Mouse (Mus musculus): Measurements from ENCODE around the gene Ggt5.

Gene Ggt5

DNA sequence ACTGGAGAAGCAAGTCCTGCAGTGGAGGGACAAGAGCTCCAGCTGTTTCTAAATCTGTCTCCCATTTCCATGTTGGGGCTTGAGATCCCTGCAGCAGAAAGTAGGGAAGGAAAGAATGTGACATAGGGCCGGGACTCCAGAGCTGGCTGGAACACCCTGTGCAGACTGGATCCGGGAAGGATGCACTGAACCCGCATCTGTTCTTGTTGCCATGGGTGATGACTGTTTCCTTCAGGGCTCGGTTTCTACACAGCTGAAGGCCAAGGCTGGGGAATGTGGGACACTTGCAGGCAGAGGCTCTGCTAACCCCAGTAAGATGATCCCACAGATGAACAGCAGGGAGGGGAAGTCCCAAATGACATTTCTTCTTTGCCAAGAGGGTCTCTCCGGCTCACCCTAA lies 43.5 kb downstream of the Ggt5 start:
- peak; percentile 15 to 36 for DNase-seq

DNA sequence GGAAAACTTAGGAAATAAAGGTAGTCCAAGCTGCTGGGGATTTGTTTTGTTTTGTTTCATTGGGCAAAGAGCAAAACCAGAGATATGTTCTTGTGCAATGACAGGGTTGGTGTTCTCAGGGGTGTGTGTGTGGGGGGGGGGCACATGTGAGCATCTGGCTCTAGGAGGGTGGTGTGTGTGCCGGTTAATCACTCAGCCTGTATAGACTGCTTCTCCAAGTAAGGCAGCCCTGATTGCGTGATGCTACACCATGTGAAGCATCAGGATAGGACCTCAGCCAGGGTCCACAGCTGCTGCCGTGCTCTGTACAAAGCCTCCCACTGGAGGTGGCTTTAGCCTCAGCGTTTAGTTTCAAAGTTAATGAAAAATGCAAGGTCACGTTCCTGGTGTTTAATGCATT lies 43.9 kb downstream of the Ggt5 start:
- no peak for DNase-seq

DNA sequence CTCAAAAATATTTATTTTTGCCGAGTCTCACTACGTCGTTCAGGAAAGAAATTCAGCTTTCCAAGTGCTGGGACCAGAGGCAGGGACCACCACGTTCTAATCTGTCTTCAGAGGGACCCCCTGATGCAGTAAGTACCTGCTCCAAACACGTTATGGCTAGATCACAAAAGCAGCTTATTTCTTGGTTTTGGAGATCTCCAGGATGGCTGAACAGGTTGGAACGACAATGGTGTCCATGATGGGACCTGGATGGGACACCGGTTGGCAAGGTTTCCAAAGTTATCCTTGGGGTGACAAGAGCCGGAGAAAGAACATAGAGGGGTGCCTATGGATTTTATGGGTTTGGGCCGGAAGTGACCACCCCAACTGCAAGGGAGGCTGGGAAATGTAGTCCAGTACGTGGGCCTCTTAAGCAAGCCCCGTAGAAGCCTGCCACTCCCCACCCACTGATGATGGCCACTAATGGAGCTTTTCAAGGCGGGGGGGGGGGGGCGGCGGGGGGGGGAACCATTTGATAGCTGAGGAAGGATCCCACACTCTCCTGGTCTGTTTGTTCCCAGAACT lies 44.5 kb downstream of the Ggt5 start:
- no peak for DNase-seq

DNA sequence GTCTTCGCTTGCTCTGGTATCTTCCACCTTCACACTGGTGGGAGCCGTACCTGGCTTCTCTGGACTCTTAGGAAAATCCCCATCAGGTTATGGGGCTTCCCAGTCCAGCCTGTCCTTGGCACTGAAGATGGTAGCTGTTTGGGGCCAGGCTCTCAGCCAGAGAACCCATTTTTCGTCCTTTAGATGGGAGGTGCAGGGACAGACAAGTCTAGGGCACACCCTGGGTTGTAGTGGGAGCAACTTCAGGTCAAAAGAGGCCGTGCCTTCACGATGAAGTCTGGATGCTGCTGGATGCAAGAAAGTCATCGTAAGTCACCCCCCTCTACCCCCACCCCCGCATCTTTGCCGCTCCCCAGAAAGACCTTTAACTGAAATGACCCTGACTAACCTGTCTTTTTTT lies 45.5 kb downstream of the Ggt5 start:
- DNase-seq = no peak

DNA sequence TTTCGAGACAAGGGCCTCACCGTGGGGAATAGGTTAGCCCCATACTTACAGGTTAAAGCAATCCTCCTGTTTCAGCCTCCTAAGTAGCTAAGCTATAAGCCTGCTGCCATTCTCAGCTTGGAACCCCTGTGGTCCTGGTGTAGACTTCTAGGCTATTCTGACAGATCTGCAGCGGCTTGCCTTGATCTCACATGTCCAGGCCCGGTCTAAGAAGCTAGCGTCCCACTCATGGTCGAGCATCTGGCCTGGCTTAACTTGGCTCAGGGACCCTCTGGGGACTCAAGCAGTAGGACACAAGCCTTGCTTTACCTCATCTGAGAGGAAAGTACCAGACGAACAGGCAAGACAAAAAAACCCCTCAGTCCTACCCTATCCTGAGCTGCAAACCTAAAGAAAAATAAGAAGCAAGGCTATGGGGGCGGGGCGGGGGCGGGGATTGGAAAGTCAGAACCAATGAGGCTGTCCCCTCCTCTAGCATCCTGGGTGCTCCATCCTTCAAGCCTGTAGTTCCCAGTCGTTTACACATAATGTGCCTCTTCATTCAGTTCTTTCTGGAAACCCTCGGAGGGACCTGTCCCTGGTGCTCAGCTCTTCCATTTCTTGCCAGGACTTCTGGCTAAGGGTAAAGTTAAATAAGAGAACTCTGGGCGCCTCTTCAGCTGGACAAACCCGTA lies 46.0 kb downstream of the Ggt5 start:
- no peak for DNase-seq

DNA sequence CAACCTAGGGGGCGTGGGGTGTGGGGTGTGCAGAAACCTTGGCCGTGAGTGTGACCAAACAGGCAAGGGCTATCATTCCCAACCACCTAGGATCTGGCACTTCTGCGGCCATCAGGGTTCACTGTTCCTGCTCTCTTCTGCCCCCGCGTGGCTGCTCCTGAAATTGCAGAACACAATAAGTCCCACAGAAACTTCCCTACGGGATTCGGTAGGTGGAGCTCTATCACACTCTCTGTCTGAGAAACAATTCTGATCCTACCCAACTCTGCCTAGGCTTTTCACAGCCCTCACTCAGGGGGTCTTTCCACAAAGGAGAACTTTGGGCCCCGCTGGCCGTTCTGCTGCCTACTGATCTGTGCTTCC lies 46.5 kb downstream of the Ggt5 start:
- DNase-seq = peak; percentile 81 to 86

DNA sequence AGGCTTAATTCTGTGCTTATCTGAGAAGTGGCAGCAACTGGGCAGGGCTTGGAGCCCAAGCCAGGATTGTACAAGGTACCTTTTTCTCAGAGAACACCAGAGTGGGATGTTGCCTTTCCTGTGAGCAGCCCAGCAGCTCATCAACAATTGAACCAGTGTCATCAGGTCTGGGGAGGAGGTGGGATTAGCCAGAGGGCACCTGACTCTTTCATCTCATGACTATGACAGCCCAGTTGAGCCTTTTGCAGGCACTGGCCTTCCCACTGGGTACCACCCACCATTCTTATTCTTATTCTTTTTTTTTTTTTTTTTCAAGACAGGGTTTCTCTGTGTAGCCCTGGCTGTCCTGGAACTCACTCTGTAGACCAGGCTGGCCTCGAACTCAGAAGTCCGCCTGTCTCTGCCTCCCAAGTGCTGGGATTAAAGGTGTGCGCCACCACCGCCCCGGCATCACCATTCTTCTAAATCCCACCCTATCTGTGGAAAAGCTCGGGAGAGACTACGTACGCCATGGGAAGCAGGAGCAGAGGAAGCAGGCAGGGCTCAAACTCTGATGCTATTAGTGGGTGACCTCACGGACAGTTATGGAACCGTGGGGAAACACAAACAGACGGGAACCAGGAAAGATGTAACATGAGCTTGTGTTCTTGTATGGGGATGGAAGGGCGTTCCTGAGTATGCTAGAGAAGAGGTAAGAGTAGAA lies 47.1 kb downstream of the Ggt5 start:
- DNase-seq = no peak

DNA sequence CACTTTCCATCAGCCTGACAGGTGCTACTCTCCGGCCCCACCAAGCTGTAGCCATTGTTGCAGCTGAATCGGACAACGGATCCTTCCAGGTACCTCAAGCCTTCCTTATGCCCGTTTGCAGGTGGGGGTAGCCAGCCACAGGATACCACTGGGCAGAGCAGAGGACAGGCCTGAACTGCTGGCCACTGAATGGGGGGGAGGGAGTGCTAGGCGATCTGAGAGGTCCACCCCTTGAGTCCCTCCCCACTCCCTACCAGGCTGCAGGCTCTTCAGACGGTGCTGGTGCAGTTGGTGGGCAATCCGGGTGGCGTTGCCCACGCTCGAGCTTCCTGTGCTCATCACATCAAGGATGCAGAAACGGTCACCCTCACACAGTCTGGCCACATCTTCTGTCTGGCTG lies 48.6 kb downstream of the Ggt5 start:
- no peak for DNase-seq

DNA sequence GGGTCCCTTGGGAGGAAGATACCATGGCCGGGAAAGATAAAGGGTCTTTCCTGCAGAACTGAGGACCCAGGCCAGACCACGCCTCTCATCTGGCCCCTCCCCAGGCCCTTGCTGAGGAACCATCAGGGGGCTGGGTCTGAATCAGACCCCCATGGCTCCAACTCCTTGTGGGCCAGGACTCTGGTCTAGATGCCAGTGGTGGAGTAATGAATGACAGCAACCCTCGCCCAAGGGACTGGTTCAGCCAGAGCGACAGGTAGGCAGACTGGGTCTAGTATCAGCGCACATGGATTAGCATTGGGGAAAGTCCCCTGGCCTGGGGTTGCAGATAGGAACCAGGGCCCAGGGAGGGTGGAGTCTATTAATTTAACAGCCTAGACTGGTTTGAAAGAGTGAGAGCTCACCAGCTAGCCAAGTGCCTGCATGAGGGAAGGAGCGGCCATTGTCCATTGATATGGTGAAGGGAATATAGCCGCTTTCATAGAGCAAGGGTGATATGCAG lies 52.6 kb downstream of the Ggt5 start:
- DNase-seq = no peak

DNA sequence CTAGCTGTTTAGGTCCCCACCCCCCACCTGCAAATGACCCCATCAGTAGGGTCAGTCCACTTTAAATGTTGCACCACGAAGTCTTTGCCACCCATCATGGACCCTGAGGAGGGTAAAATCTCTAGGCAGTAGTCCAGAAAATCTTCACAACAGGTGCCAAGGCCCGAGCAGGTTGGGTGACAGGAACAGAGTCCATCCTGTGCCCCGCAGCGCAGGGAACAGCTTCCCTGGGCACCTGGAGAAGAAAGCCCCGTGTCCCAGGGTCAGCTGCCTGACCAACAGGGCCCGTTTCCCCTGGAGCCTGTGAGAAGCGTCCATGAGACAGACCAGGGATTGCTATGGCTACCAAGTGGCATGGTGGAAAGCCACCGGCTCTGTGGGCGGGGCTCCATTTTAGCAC lies 53.3 kb downstream of the Ggt5 start:
- DNase-seq = no peak

DNA sequence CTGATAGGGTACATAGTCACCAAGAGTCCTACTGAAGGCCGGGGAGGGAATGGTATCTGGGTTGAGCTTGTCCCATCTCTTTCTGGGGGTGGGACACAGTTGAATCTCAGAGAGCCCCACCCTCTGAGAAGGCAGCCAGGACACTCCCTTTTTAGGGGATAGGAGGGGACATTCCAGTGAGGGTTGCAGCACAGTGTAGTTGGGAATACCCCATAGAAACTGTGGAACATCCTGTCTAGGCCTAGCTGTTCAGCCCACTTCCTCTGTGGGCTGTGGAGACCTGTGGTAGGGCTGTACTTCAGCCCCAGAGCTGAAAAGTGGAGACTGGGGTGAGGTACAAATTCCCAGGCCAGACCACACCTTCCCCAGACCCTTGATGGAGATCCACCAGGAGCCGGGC lies 53.8 kb downstream of the Ggt5 start:
- no peak for DNase-seq

DNA sequence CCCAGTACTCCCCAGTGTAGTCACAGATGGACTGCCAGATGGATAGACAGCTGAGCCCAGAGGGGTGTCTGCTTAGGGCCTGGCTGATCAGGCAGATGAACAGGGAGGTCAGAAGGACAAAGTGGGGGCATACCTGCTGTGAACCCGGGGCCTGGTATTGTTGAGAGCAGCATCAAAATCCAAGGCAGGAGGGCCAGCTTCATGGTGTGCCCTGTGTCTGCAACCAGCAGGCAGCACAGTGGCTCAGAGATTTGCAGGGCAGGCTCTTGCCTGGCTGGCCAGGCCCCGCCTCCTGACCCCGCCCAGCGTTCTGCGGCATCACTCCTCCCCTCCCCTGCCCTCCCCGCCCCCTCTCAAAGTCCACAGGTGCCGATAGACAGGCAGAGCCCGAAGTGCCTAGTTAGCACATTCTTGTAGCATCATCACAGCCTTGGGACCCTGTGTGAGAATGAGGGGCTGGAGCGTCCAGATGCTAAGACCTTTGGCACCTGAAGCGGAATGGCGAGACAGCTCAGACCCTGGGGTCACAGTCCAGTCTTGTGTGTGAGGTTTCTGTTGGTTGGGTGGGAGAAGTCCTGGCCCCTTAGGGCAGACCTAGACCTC lies 54.7 kb downstream of the Ggt5 start, which contains the start of gene Susd2:
Gene Susd2, minus strand, starts transcription at position 268 of the 603 bp plus-strand sequence.
- peak; percentile 70 to 82 for DNase-seq

DNA sequence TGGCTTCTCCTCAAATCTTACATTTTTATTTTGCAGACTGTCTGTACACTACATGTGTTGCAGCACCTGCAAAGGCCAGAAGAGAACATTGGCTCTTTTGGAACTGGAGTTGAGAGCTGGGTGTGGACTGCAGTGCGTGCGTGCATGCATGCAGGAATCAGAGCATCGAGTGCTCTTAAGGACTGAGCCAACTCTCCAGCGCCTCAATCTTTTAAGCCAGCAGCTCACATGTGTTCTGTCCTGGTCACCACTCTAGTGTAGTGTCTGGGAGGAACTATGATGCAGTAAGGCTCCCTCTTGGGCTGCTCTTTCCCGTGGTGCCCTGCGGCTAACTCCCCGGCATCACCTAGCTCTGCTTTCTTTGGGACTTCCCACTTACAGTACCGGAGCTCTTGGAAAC lies 56.5 kb downstream of the Ggt5 start:
- DNase-seq = no peak

DNA sequence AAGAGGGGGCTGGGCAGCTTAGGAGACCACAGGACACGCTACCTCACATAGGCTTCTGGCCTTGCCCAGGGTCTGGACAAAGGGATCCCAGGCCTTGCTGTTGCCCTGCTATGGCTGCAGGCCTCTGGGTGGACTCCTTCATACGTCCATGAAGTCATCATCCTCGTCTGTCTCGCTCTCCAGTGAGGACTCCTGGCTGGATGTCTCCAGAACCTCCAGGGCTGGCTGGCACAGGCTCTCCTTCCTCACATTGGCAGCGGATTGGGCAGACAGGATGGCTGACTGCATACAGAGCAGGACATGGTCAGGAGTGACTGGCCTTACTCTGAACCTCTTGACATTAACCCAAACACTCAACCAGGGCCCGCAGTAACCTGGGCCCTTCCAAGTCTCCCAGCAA lies 57.3 kb downstream of the Ggt5 start:
- DNase-seq = no peak

DNA sequence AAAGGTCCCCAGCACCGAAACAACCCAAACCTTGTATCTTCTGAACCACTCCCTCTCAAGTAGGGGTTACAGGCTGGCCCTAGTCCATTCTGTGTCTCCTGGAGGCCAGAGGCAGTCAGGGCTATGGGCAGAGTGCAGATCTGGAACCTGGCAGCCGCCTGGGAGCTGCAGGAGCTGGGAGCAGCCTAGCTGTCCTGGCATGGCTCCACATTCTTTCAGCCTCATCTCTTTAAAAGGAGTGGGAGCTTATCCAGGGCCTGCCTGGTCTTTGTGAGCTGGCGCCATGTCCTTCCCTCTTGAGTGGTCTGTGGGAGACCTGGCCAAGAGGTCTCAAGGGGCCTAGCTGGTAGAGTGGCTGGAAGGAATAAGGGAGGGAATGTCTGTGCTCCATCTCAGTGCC lies 58.2 kb downstream of the Ggt5 start:
- DNase-seq = peak; percentile 42 to 61

DNA sequence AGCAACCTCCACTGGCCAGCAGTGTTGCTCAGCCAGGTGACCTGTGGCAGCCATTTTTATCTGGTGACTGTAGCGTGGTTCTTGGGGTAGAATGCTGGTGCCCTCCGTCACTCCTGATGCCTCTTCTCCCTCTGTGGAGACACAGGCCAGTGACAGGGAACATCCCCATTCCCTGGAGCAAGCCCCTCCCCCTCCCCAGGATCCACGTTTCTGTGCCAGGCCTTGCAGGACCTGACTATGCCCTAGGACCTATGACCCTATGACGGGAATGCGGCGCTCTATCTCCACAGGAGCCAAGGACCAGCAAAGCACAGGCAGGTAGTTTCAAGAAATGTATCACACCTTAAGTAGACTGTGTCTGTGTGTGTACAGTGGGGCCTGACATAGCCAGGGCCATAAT lies 59.0 kb downstream of the Ggt5 start:
- no peak for DNase-seq

DNA sequence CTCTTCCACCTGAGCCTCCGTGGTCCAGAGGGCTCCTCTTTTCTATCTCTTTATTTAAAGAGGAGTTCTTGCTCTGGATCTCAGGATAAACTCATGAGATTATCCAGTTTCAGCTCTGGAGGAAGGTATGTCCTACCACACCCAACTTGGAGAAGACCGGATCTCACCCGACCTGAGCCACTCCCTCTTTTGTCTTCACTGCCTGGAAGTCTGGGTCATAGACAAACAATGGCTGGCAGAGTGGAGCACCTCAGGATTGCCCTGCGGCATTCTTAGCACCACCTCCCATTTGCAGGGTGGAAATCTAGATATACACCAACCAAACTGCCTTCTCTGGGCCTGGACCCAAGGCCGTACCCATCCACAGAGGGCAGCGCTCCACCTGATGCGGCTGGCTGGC lies 59.9 kb downstream of the Ggt5 start:
- no peak for DNase-seq

DNA sequence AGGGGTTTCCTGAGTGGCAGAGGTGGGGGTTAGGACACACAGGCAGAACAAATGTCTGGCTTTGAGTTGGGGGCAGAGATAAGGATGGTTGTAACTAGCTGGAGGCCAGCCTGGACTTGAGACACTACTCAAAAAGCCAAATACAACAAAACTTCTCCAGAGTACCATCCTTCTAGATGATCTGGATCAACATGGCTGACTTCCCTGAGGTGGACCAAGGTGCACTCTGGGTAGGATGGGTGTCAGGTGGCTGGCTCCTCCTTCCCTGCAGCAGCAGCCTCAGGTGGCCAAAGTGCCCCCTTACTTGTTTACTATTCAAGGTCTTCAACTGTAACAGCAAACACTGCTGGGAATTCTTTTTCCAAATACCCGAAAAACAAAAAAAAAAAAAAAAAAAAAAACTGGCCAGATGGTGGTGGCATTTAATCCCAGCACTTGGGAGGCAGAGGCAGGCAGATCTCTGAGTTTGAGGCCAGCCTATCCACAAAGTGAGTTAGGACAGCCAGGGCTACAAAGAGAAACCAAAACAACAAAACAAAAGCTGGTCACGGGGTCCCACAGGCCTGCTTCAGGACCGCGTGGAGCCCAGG lies 60.4 kb downstream of the Ggt5 start:
- no peak for DNase-seq

DNA sequence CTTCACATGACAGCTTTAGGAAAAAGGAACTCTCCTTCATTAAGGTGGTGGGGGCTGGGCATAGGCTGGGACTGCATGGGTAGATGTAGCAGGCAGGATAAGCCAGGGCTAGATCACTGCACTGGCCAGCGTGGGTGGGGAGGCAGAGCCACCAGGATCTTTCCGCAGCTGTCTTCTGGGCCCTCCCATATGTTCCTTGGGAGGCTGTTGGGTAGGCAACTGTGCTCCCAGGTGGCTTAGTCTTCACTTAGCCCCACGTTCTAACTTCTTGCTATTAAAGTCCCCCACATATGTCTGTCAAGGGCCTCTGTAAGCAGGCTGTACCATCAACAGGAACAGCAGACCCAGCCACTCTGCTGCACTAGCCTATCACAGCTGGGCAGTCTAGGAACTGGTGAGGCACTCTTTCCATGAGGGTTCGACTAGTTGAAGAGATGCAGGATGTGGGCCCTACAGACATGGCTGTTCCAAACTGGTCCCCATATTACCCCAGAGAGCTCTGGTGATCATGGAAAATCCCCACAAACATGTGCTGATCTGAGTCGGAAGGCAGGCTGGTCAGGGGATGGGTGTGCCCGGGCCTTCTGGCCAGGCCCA lies 61.3 kb downstream of the Ggt5 start:
- no peak for DNase-seq

DNA sequence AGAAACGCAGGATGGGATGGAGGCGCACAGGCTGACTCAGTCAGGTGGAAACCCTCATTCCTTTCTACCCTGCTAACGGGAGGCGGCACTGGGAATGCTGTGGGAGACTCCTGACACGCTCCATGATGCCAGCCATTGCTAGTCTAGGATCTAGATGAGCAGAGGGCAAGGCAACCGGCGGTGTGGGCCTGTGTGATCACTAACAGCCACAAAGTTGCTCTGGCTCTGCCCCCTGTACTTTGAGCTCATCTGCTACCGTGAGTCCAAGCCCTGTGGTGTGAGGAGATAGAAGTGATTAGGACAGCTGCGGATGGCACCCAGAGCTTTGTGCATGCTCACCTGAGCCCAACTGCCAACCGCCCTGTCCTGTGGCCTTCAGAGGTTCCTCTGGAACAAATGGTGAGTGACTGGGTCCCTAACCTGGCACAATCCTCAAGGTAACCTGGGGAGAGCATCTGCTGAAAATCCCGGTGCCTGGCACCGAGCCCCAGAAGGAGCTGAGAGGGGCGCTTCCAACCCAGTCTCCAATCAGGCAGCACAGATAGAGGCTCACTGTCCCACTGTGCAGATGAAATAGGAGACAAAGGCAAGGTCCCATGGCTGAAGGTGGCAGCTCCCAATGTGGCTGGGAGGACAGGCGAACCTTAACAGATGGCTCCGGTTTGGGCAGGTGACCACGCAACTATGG lies 62.4 kb downstream of the Ggt5 start:
- DNase-seq = no peak

DNA sequence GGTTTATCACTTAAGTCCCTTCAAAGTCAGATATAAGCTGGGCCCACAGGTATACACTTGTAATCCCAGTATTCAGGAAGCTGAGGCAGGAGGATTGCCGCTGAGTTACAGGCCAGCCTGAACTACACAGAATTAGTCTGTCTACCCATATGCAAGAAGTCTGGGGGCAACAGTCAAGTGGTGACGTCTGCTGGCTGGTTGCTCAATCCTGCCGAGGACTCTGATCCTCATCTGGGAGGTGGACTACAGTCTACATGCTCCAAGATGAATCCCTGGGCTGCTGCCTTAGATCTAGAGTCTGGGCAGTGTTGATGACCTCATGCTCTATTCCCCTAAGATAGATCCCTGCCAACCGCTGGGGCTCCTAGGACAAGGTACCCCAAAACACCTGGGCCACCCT lies 64.9 kb downstream of the Ggt5 start:
- no peak for DNase-seq

DNA sequence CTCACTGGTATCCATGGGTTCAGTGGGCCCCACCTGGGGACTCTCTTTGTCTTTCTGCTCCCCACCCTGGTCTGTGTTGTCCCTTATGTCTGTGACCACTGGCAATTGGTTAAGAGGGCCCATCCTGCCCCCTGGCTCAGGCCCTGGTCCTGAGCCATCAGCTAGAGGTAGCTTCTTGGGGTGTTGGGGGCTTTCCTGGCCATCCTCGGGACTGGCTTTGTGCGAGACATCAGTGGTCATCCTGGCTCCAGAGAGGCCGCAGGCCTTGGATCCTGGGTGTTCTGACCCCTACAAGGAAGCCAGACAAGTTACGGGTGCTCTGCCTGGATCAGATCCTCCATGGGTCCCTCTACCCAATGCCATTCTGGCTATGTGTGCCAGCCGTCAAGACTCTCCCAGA lies 68.0 kb downstream of the Ggt5 start:
- no peak for DNase-seq

DNA sequence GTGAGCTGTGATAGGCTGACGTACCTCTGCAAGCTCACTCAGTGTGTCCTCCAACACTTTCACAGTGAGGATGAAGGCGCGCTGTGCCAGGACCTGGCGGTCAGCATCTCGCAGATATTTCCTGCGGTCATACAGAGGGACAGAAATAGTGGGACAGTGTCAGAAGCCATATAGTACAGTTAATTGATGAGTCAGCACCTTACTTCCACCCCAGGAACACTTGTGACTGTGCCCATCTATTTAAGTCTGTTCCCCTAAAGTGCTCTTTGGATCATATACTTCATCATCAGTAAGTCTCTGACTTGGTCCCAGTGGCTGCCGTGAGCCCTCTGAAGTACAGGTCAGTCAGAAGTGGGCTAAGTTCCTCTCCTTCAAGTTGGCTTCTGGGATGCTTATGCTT lies 68.6 kb downstream of the Ggt5 start:
- no peak for DNase-seq

Measured in lung, adult 18-20 months (tissue).